Mouse (Mus musculus) hindbrain, embryonic 12.5 days (tissue): Measurements from ENCODE around the gene Grk5. TPM values are rescaled to one million over a fixed set of nuclear protein-coding genes. Genes with fewer than 3 reads are reported as not detected.
"Not testable (repeated sequence)": the region's sequence is repeated elsewhere in the genome, so short reads cannot be mapped to it uniquely, and the experiment has no call there.

ENCODE experiments used
- ATAC-seq: fragments of 200-750 bp; cut with Nextera tagmentation; 2 replicates; pipeline ENCODE4 v1.8.0; 2017; ENCODE audit warnings: moderate TSS enrichment; ENCODE audit not compliant: low FRiP score
- H3K27ac ChIP-seq: fragments of 300-500 bp; sonication (generic); 2 replicates; pipeline ENCODE4 v1.5.1; 2016; ENCODE audit warnings: mild to moderate bottlenecking
- H3K27me3 ChIP-seq: fragments of 300-500 bp; sonication (generic); 2 replicates; pipeline ENCODE4 v1.6.1; 2016; ENCODE audit warnings: mild to moderate bottlenecking
- H3K36me3 ChIP-seq: fragments of 300-500 bp; sonication (generic); 2 replicates; pipeline ENCODE4 v1.6.1; 2016; ENCODE audit warnings: mild to moderate bottlenecking
- H3K4me1 ChIP-seq: fragments of 300-500 bp; sonication (generic); 2 replicates; pipeline ENCODE4 v1.6.1; 2016
- H3K4me2 ChIP-seq: fragments of 300-500 bp; sonication (generic); replicated peaks from 2 replicates; pipeline ENCODE4 v1.6.1; 2016; ENCODE audit warnings: mild to moderate bottlenecking
- H3K4me3 ChIP-seq: fragments of 300-500 bp; sonication (generic); 2 replicates; pipeline ENCODE4 v1.5.1; 2016; ENCODE audit warnings: mild to moderate bottlenecking
- H3K9ac ChIP-seq: fragments of 300-500 bp; sonication (generic); 2 replicates; pipeline ENCODE4 v1.6.1; 2016; ENCODE audit warnings: mild to moderate bottlenecking, moderate library complexity
- H3K9me3 ChIP-seq: fragments of 300-500 bp; sonication (generic); replicated peaks from 2 replicates; pipeline ENCODE4 v1.6.1; 2016; ENCODE audit warnings: mild to moderate bottlenecking
- WGBS: fragments of 180-500 bp; shearing (Covaris S2); methylation state at CpG from one replicate; pipeline ENCODE4 v1.1.7; 2016; 5-methylcytosine and 5-hydroxymethylcytosine counted together
- polyA plus RNA-seq: library from polyadenylated mRNA; unstranded; fragments of >200 nt; fragmentation: Nextera tagmentation; extraction: Ambion mirVana; gene quantifications from 2 replicates; pipeline ENCODE4 v1.2.1, GENCODE M21; 2016

The Grk5 gene
- polyA plus RNA-seq, 1 experiment from 2014 or later: 2.6 TPM

DNA sequence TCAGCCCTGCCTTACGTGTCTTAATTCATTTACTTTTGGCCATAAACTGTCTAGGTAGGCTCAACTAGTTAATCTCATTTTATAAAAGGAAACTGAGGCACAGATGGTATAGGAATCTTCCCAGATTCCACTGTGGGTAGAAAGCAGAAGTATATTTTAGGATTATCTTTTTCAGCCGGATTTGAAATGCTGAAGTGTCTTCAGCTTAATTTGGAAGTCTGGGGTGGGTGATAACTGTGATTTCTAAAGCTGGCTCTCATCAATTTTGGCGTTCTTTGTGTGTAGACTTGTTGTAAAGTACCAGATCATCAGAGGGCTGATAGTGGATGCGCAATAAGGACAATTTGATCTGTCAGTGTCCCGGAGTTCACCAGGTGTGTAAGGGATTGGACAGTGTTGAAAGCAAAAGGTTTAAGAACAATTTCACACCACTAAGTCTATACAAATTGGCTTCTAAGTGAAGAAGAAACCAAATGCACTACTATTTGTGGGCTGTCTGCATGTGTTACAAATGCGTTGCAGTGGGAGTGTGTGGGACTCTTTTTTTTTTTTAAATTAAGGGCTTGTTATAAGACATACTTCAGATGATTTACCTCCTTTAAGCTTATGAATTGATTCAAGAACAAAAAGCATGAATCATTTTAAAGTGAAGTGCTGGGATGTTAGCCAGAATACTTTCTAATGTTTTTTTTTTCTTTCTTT lies 27.5 kb downstream of the Grk5 start:
- H3K9ac ChIP-seq: no peak overlapping the region
- WGBS: 94% methylated on average over 6 of the region's 6 CpGs
- no peak overlapping the region for H3K4me2 ChIP-seq
- H3K27me3 ChIP-seq: no peaks in the 10 kb centered on the region
- H3K4me3 ChIP-seq: no peak overlapping the region
- H3K36me3 ChIP-seq: no peaks in the 10 kb centered on the region
- ATAC-seq: no peak
- no peaks in the 10 kb centered on the region for H3K9me3 ChIP-seq
- H3K27ac ChIP-seq: no peak overlapping the region
- H3K4me1 ChIP-seq: no peaks in the 10 kb centered on the region

DNA sequence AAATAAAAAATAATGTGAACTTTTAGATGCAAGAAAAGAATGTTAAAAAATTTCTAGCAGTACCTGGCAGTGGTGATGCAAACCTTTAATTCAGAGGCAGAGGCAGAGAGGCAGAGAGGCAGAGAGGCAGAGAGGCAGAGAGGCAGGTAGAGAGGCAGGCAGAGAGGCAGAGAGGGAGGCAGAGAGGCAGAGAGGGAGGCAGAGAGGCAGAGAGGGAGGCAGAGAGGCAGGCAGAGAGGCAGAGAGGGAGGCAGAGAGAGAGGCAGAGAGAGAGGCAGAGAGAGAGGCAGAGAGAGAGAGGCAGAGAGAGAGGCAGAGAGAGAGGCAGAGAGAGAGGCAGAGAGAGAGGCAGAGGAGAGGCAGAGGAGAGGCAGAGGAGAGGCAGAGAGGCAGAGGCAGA lies 35.0 kb downstream of the Grk5 start:
- not testable (repeated sequence) for H3K27me3 ChIP-seq

DNA sequence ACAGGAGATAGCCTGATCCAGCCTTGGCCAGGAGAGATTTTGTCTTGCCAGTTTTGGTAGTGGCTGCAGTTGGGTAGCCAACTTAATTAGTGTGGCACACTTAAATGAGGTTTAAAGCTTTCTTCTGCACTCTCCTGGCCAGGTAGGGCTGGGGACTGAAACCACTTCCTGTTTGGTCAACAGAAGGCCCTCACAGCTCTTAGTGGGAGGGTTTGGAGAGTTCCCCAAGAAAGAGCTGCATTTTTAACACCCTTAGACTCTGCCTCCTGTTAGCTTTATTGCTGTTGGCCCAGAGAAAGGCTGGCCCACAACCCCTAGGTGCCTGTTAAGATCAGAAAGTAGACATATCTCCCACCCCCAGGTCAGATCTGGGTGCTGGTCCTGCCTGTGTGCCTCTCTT lies 45.5 kb downstream of the Grk5 start:
- no peak overlapping the region for H3K9ac ChIP-seq
- H3K4me2 ChIP-seq: no peak overlapping the region
- no peaks in the 10 kb centered on the region for H3K36me3 ChIP-seq
- H3K4me1 ChIP-seq: no peaks in the 10 kb centered on the region
- ATAC-seq: no peak
- no peaks in the 10 kb centered on the region for H3K9me3 ChIP-seq
- no peak overlapping the region for H3K27ac ChIP-seq
- H3K4me3 ChIP-seq: no peak overlapping the region
- no peaks in the 10 kb centered on the region for H3K27me3 ChIP-seq

More for the DNA sequence above, 35.0 kb downstream of the Grk5 start:
- H3K27ac ChIP-seq, ATAC-seq, H3K4me3 ChIP-seq, H3K36me3 ChIP-seq, H3K4me1 ChIP-seq, H3K9me3 ChIP-seq, H3K4me2 ChIP-seq, H3K9ac ChIP-seq: not testable (repeated sequence)

DNA sequence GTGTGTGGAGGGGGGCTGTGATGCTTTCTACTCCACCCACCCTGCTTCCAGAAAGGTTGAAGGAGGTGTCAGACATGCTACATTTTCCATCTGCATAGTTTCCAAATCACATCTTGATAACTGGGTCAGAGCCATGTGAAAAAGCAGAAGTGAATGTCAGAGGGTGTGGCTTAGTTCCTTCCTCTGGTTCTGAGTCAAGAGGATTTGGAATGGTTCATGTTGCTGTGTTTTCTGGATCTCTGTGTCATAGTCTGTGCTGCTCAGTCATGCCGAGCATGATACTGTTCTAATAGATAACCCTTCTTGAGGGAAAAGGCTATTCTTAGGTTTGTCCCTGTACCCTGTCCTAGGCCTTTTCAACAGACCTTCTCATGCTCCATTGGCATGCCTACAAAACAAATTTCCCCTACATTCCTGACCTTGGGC lies 50.4 kb downstream of the Grk5 start:
- no peak overlapping the region for H3K9ac ChIP-seq
- no peak overlapping the region for H3K4me3 ChIP-seq
- no peaks in the 10 kb centered on the region for H3K9me3 ChIP-seq
- 70% methylated on average over 1 of the region's 1 CpGs for WGBS
- H3K4me2 ChIP-seq: no peak overlapping the region
- no peaks in the 10 kb centered on the region for H3K27me3 ChIP-seq
- ATAC-seq: no peak
- no peaks in the 10 kb centered on the region for H3K36me3 ChIP-seq
- H3K4me1 ChIP-seq: no peaks in the 10 kb centered on the region
- H3K27ac ChIP-seq: no peak overlapping the region

DNA sequence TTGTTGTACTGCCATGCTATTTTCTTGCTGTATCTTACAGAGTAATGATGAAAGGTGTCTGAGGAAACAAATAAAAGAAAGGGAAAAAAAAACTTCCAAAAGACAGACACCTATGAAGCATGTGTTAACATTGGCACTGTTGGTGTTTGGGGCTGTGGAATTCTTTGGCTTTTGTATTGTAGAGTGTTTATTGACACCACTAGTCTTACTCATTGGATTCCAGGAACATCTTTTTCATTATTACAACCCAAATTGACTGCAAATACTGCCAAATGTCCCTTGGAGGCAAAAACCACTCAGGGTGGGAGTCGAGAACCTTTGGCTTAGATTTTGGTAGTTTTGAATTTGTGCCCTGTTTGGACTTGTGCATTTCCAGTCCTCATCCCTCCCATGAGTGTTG lies 51.3 kb downstream of the Grk5 start:
- Histone ChIP-seq H3K9ac (no peak overlapping the region), H3K27me3 (no peaks in the 10 kb centered on the region), H3K36me3 (no peaks in the 10 kb centered on the region), H3K4me3 (no peak overlapping the region), H3K4me2 (no peak overlapping the region), H3K4me1 (peaks cover 4% of the 10 kb centered on the region; the same call in 1 of the 2 replicates), H3K9me3 (no peaks in the 10 kb centered on the region), H3K27ac (no peak overlapping the region)
- no peak for ATAC-seq
- 100% methylated on average over 1 of the region's 1 CpGs for WGBS

DNA sequence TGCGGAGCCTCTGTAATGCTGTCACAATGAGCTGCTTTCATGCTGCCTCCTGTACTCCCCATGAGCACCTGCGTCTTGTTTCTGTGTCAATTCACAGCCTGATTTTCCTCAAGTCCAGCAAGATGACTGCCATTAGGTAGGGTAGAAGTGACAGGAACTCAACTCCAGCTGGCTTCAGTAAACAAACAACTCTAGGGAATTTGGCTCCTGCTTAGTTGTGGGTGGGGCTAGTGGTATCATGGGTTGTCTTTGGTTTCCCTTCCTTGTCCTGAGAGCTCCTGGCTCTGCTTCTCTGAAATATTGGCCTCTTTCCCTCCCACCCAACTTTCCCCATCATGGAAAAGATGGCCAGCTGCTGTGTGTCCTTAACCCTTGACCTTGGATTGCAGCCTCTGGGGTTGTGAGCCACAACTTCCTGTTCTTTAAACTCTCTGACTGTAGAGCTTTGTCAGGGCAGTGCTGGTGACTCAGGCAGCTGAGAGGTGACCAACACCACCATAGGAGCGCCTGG lies 56.3 kb downstream of the Grk5 start:
- H3K4me3 ChIP-seq: no peak overlapping the region
- no peaks in the 10 kb centered on the region for H3K9me3 ChIP-seq
- no peak for ATAC-seq
- no peaks in the 10 kb centered on the region for H3K27me3 ChIP-seq
- peaks cover 6% of the 10 kb centered on the region; the same call in 1 of the 2 replicates for H3K4me1 ChIP-seq
- no peaks in the 10 kb centered on the region for H3K36me3 ChIP-seq
- WGBS: 50% methylated on average over 3 of the region's 3 CpGs
- no peak overlapping the region; the same call in 1 of the 2 replicates for H3K27ac ChIP-seq
- H3K9ac ChIP-seq: no peak overlapping the region
- H3K4me2 ChIP-seq: no peak overlapping the region

- peaks cover 6% of the 10 kb centered on the region; the same call in 1 of the 2 replicates for H3K4me1 ChIP-seq
- H3K9me3 ChIP-seq: no peaks in the 10 kb centered on the region
- no peak overlapping the region for H3K9ac ChIP-seq
- no peak overlapping the region for H3K4me2 ChIP-seq
- ATAC-seq: no peak
- no peaks in the 10 kb centered on the region for H3K36me3 ChIP-seq
- 60% methylated on average over 2 of the region's 2 CpGs for WGBS
- no peak overlapping the region for H3K4me3 ChIP-seq
- no peak overlapping the region for H3K27ac ChIP-seq
- no peaks in the 10 kb centered on the region for H3K27me3 ChIP-seq
These were observed 57.1 kb downstream of the Grk5 start for GRCm38 (mm10) chr19:60946656-60947055.

- H3K9ac ChIP-seq: no peak overlapping the region
- no peak overlapping the region for H3K27ac ChIP-seq
- WGBS: 11% methylated on average over 1 of the region's 1 CpGs
- no peaks in the 10 kb centered on the region for H3K36me3 ChIP-seq
- ATAC-seq: no peak
- H3K4me3 ChIP-seq: no peak overlapping the region
- H3K4me1 ChIP-seq: peaks cover 6% of the 10 kb centered on the region; the same call in 1 of the 2 replicates
- H3K27me3 ChIP-seq: no peaks in the 10 kb centered on the region
- H3K9me3 ChIP-seq: no peaks in the 10 kb centered on the region
- H3K4me2 ChIP-seq: no peak overlapping the region
These were observed 59.4 kb downstream of the Grk5 start for GRCm38 (mm10) chr19:60948996-60949395.

- Histone ChIP-seq H3K27me3 (no peaks in the 10 kb centered on the region), H3K4me1 (peaks cover 6% of the 10 kb centered on the region; the same call in 1 of the 2 replicates), H3K36me3 (no peaks in the 10 kb centered on the region), H3K4me2 (no peak overlapping the region), H3K4me3 (no peak overlapping the region), H3K27ac (no peak overlapping the region), H3K9me3 (no peaks in the 10 kb centered on the region), H3K9ac (no peak overlapping the region)
- no peak for ATAC-seq
- WGBS: 87% methylated on average over 7 of the region's 7 CpGs
These were observed 60.7 kb downstream of the Grk5 start for GRCm38 (mm10) chr19:60950056-60950869.

DNA sequence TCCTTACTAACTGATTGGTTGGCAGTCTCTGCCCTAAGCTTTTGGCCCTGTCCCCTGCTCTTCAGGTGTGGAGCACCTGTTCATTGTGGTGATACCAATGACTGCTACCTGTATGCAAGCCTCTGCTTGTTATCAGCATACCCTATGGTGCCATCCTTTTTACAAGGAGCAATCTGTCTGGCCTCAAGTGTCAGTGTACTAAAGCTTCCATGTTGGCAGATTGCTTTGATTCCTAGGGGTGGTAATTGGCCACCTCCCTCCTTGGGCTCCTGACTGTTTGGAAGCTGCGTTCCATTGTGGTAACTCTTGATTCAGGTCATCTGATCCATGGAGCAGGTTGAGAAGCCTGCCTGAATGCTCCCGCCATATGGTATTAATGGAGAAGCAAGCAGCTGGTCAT lies 65.6 kb downstream of the Grk5 start:
- Histone ChIP-seq H3K9me3 (no peaks in the 10 kb centered on the region), H3K36me3 (no peaks in the 10 kb centered on the region), H3K4me1 (no peaks in the 10 kb centered on the region), H3K27me3 (no peaks in the 10 kb centered on the region), H3K9ac (no peak overlapping the region), H3K27ac (no peak overlapping the region), H3K4me2 (no peak overlapping the region), H3K4me3 (no peak overlapping the region)
- 81% methylated on average over 2 of the region's 2 CpGs for WGBS
- ATAC-seq: no peak

DNA sequence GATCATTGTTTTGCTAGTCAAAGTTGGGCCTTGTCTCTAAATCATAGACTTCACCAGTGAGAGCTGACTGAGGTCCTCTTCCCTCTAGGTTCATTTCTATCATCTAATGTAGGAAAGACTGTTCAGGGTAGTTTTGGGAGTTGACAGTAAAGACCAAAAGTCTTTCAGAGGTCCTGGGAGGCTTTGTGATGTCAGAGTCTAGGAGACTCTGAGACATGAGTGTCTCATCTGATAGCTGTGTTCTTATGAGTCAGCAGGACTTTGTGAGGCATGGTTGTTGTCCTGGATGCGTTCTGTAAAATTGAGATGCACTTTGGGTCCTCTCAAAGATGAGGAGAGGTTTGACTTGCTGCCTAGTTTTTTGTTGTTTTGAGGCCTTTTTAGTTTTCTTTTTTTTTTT lies 66.2 kb downstream of the Grk5 start:
- no peaks in the 10 kb centered on the region for H3K36me3 ChIP-seq
- H3K27me3 ChIP-seq: no peaks in the 10 kb centered on the region
- no peak for ATAC-seq
- no peak overlapping the region for H3K27ac ChIP-seq
- no peak overlapping the region for H3K4me3 ChIP-seq
- no peaks in the 10 kb centered on the region for H3K9me3 ChIP-seq
- H3K4me1 ChIP-seq: no peaks in the 10 kb centered on the region
- no peak overlapping the region for H3K9ac ChIP-seq
- no peak overlapping the region for H3K4me2 ChIP-seq
- 96% methylated on average over 1 of the region's 1 CpGs for WGBS

DNA sequence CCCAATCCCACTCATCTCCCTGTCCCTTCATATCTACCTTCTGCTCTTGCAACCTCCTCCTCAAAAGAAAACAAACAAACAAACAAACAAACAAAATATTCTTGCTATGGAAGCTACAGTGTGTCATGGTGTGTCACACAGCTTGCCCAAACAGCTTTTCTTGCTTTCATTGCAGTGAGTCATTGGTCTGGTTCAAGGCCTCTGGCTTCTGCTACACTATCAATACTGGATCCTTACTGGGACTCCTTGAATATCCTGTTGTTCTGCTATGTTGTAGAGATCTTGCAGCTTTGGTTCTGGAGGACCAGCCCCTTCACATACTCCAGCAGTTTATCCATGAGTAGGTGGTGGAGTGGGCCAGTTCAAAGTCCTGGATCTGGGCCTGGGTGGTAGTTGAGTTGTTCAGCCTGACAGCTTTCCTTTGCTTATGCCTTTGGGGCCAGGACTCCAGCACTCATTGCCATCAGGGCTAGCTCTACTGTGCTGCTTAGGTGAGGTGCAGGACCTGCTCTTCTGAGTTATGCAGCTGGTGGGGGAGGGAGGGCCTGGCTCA lies 66.7 kb downstream of the Grk5 start:
- no peaks in the 10 kb centered on the region for H3K36me3 ChIP-seq
- no peaks in the 10 kb centered on the region for H3K9me3 ChIP-seq
- no peaks in the 10 kb centered on the region for H3K27me3 ChIP-seq
- H3K4me2 ChIP-seq: no peak overlapping the region
- no peak for ATAC-seq
- H3K4me1 ChIP-seq: no peaks in the 10 kb centered on the region
- H3K27ac ChIP-seq: no peak overlapping the region
- no peak overlapping the region for H3K9ac ChIP-seq
- no peak overlapping the region for H3K4me3 ChIP-seq
